Mouse (Mus musculus) retina, adult 2 months (tissue): Measurements from ENCODE around the gene Thumpd3.

Source experiments
- DNase-seq: peaks from one replicate; pipeline ENCODE4 v3.0.0-alpha.2; 2012; ENCODE audit warnings: low read depth, low spot score

The Thumpd3 gene

GRCm38 (mm10) chr6:113078031-113078721 lies 32.2 kb downstream of the Thumpd3 start:
- DNase-seq = no peak

GRCm38 (mm10) chr6:113079492-113079891 lies 33.5 kb downstream of the Thumpd3 start:
- no peak for DNase-seq

GRCm38 (mm10) chr6:113082229-113082628 lies 36.2 kb downstream of the Thumpd3 start:
- no peak for DNase-seq

GRCm38 (mm10) chr6:113084590-113084989 lies 38.6 kb downstream of the Thumpd3 start:
- DNase-seq = no peak

- no peak for DNase-seq
Observed at GRCm38 (mm10) chr6:113093206-113093605, 47.2 kb downstream of the Thumpd3 start.

- no peak for DNase-seq
Observed at GRCm38 (mm10) chr6:113095547-113095946, 49.5 kb downstream of the Thumpd3 start.

GRCm38 (mm10) chr6:113097662-113098061 lies 51.6 kb downstream of the Thumpd3 start:
- DNase-seq = no peak

GRCm38 (mm10) chr6:113099640-113100289 lies 53.7 kb downstream of the Thumpd3 start:
- DNase-seq = no peak

- DNase-seq = no peak
Observed at GRCm38 (mm10) chr6:113102541-113102940, 56.5 kb downstream of the Thumpd3 start.

- no peak for DNase-seq
Observed at GRCm38 (mm10) chr6:113103765-113104164, 57.7 kb downstream of the Thumpd3 start.

GRCm38 (mm10) chr6:113109378-113109777 lies 63.4 kb downstream of the Thumpd3 start:
- no peak for DNase-seq

- no peak for DNase-seq
Observed at GRCm38 (mm10) chr6:113109956-113110355, 63.9 kb downstream of the Thumpd3 start.
